Mouse (Mus musculus) lung, adult 2 months (tissue): ENCODE data around the gene Tceanc2.

Experiments
- CTCF ChIP-seq: fragments of 200-500 bp; IDR thresholded peaks from 2 replicates; pipeline ENCODE4 v1.5.1; 2011; ENCODE audit warnings: mild to moderate bottlenecking, low read length, control low read depth; ENCODE audit not compliant: insufficient read depth
- POLR2A ChIP-seq: fragments of 200-500 bp; IDR thresholded peaks from 2 replicates; pipeline ENCODE4 v1.6.1; 2011; ENCODE audit warnings: low read depth, mild to moderate bottlenecking, control low read depth, low read length, borderline replicate concordance; ENCODE audit errors: extremely low read depth

DNA sequence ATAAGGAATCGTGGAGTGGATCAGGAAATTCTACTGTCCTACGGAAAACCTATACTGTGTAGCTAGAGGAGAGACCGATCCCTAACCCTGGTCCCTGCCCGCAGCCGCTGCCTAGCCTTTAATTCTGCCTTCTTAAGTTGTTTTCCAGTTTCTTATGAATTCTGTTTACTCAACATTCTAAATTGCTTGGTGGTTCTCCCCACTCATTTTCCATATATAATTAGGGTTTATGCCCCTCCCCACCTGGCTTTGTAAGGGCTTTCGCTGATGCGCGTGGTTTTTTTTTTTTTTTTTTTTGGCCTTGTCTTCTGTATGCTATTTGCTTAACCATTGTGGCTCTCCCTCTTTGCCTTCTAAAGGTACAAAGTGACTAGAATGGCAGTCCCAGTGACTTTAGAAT lies 645 bp upstream of the Tceanc2 start:
- no peak for TF ChIP-seq CTCF
- TF ChIP-seq POLR2A = no peak
